Mouse (Mus musculus): ENCODE measurements around the gene Timm10. TPM values are rescaled to one million over a fixed set of nuclear protein-coding genes. Genes with fewer than 3 reads are reported as not detected.

The Timm10 gene
- total and polyA plus RNA-seq, 3 experiments, result 129 to 193 TPM; not detected in 1

DNA sequence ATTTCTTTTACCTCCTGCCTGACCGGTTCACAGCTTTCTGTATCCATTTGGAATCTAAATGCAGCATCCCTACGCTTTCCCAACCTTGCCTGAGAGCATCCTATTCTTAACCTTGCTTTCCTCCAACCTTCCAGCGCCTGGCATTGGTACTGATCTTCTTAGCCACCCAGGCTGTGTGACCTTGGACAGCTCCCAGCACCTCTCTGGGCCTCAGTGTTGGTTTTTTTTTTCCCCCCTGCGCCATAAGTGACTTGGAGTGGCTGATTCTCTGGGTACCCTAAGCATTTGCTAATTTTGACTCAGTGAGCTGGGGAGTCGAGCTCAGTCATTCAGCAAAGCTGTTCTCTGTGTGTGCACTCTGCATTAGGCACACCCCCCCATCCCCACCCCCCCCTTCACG lies 49.0 kb downstream of the Timm10 start:
- Histone ChIP-seq H3K36me3 (ENCODE audit: control insufficient read depth in 1 of 2, insufficient read depth in 2 of 2, low read length in 2 of 2) (no peaks in the 10 kb centered on the region), H3K27ac (ENCODE audit: control insufficient read depth, low read depth, low read length) (no peak overlapping the region), H3K9me3 (replicated peaks; ENCODE audit: insufficient read depth, low read length) (no peaks in the 10 kb centered on the region), H3K79me2 (ENCODE audit: control insufficient read depth, insufficient read depth, low read length, poor library complexity) (no peaks in the 10 kb centered on the region), H3K4me3 (ENCODE audit: control insufficient read depth in 1 of 2, insufficient read depth in 1 of 2, low read depth in 2 of 2, low read length in 2 of 2) (no peak overlapping the region), H3K9ac (ENCODE audit: control insufficient read depth, low read depth, low read length, poor library complexity, severe bottlenecking) (no peak overlapping the region), H3K4me1 (ENCODE audit: control insufficient read depth in 1 of 2, insufficient read depth in 2 of 2, low read length in 2 of 2) (0 out of 4 replicates have a peak, but pooled peaks cover 0 to 2% of the 10 kb centered on the region in 2 experiments), H3K27me3 (ENCODE audit: control insufficient read depth in 1 of 2, insufficient read depth in 2 of 2, low read length in 2 of 2) (no peaks in the 10 kb centered on the region)
- no peak for DNase-seq (ENCODE audit: low read depth, low spot score)
- no peak for TF ChIP-seq JUND (IDR thresholded peaks at IDR 0.05; ENCODE audit: low read depth, low read length)
- TF ChIP-seq GATA1 (IDR thresholded peaks at IDR 0.05; ENCODE audit: low read depth, low read length), result no peak
- no peak for TF ChIP-seq ZNF384 (IDR thresholded peaks at IDR 0.05; ENCODE audit: low read depth, low read length)
- TF ChIP-seq MAZ (IDR thresholded peaks at IDR 0.05; ENCODE audit: low read depth, low read length), result no peak
- no peak for TF ChIP-seq HCFC1 (IDR thresholded peaks at IDR 0.05; ENCODE audit: low read depth, low read length)

Other genes starting within 250 kb of the Timm10 start
- gene Ctnnd1, start 176.2 kb upstream of the Timm10 start, total RNA-seq (2012; rRNA removed), result 11.5 and 12.7 TPM in 2 replicates
- gene Ctnnd1, start 176.2 kb upstream of the Timm10 start, polyA plus RNA-seq (2012; ENCODE audit: insufficient read depth in 1 of 2, insufficient read length in 2 of 2, low read depth in 1 of 2, low replicate concordance in 2 of 2, missing spikeins in 1 of 2), result 10 to 100 TPM in 1 of 2 experiments, not detected in 1; 31.6 TPM
- 0.04 TPM in 1 of 2 replicates, not detected in the other for gene Btbd18, start 167.9 kb upstream of the Timm10 start, total RNA-seq (2012; rRNA removed)
- gene Btbd18, start 167.9 kb upstream of the Timm10 start, polyA plus RNA-seq (2012; ENCODE audit: insufficient read depth in 1 of 2, insufficient read length in 2 of 2, low read depth in 1 of 2, low replicate concordance in 2 of 2, missing spikeins in 1 of 2), result under 1 TPM in 1 of 2 experiments, not detected in 1; 0.07 TPM
- gene Selenoh, start 156.2 kb upstream of the Timm10 start, total RNA-seq (2012; rRNA removed), result 79.0 and 89.9 TPM in 2 replicates
- gene Selenoh, start 156.2 kb upstream of the Timm10 start, polyA plus RNA-seq (2012; ENCODE audit: insufficient read depth in 1 of 2, insufficient read length in 2 of 2, low read depth in 1 of 2, low replicate concordance in 2 of 2, missing spikeins in 1 of 2), result 10 to 100 TPM in 1 of 2 experiments, not detected in 1; 70.7 TPM
- gene Gm28635, start 149.0 kb upstream of the Timm10 start, total RNA-seq (2012; rRNA removed), result 0.19 TPM in 1 of 2 replicates, not detected in the other
- not detected for gene Gm28635, start 149.0 kb upstream of the Timm10 start, polyA plus RNA-seq (2012; ENCODE audit: insufficient read depth in 1 of 2, insufficient read length in 2 of 2, low read depth in 1 of 2, low replicate concordance in 2 of 2, missing spikeins in 1 of 2)
- 13.9 and 18.8 TPM in 2 replicates for gene Med19, start 148.6 kb upstream of the Timm10 start, total RNA-seq (2012; rRNA removed)
- 10 to 100 TPM in 1 of 2 experiments, not detected in 1; 26.0 TPM for gene Med19, start 148.6 kb upstream of the Timm10 start, polyA plus RNA-seq (2012; ENCODE audit: insufficient read depth in 1 of 2, insufficient read length in 2 of 2, low read depth in 1 of 2, low replicate concordance in 2 of 2, missing spikeins in 1 of 2)
- 54.2 and 66.8 TPM in 2 replicates for gene Tmx2, start 147.9 kb upstream of the Timm10 start, total RNA-seq (2012; rRNA removed)
- gene Tmx2, start 147.9 kb upstream of the Timm10 start, polyA plus RNA-seq (2012; ENCODE audit: insufficient read depth in 1 of 2, insufficient read length in 2 of 2, low read depth in 1 of 2, low replicate concordance in 2 of 2, missing spikeins in 1 of 2), result 10 to 100 TPM in 1 of 2 experiments, not detected in 1; 64.6 TPM
- gene Zdhhc5, start 111.8 kb upstream of the Timm10 start, total RNA-seq (2012; rRNA removed), result 26.4 and 29.3 TPM in 2 replicates
- 10 to 100 TPM in 1 of 2 experiments, not detected in 1; 42.9 TPM for gene Zdhhc5, start 111.8 kb upstream of the Timm10 start, polyA plus RNA-seq (2012; ENCODE audit: insufficient read depth in 1 of 2, insufficient read length in 2 of 2, low read depth in 1 of 2, low replicate concordance in 2 of 2, missing spikeins in 1 of 2)
- gene Clp1, start 99.6 kb upstream of the Timm10 start, total RNA-seq (2012; rRNA removed), result 27.1 and 29.1 TPM in 2 replicates
- 10 to 100 TPM in 1 of 2 experiments, not detected in 1; 29.8 TPM for gene Clp1, start 99.6 kb upstream of the Timm10 start, polyA plus RNA-seq (2012; ENCODE audit: insufficient read depth in 1 of 2, insufficient read length in 2 of 2, low read depth in 1 of 2, low replicate concordance in 2 of 2, missing spikeins in 1 of 2)
- not detected in 2 replicates for gene Ypel4, start 92.9 kb upstream of the Timm10 start, total RNA-seq (2012; rRNA removed)
- under 1 TPM in 1 of 2 experiments, not detected in 1; 0.06 TPM for gene Ypel4, start 92.9 kb upstream of the Timm10 start, polyA plus RNA-seq (2012; ENCODE audit: insufficient read depth in 1 of 2, insufficient read length in 2 of 2, low read depth in 1 of 2, low replicate concordance in 2 of 2, missing spikeins in 1 of 2)
- not detected in 2 replicates for gene Gm19426, start 83.3 kb upstream of the Timm10 start, total RNA-seq (2012; rRNA removed)
- not detected for gene Gm19426, start 83.3 kb upstream of the Timm10 start, polyA plus RNA-seq (2012; ENCODE audit: insufficient read depth in 1 of 2, insufficient read length in 2 of 2, low read depth in 1 of 2, low replicate concordance in 2 of 2, missing spikeins in 1 of 2)
- gene Serping1, start 51.6 kb upstream of the Timm10 start, total RNA-seq (2012; rRNA removed), result not detected in 2 replicates
- gene Serping1, start 51.6 kb upstream of the Timm10 start, polyA plus RNA-seq (2012; ENCODE audit: insufficient read depth in 1 of 2, insufficient read length in 2 of 2, low read depth in 1 of 2, low replicate concordance in 2 of 2, missing spikeins in 1 of 2), result not detected
- gene Ube2l6, start 28.2 kb upstream of the Timm10 start, total RNA-seq (2012; rRNA removed), result 8.8 and 17.5 TPM in 2 replicates
- gene Ube2l6, start 28.2 kb upstream of the Timm10 start, polyA plus RNA-seq (2012; ENCODE audit: insufficient read depth in 1 of 2, insufficient read length in 2 of 2, low read depth in 1 of 2, low replicate concordance in 2 of 2, missing spikeins in 1 of 2), result 10 to 100 TPM in 1 of 2 experiments, not detected in 1; 37.0 TPM
- not detected in 2 replicates for gene Smtnl1, start 4.3 kb upstream of the Timm10 start, total RNA-seq (2012; rRNA removed)
- gene Smtnl1, start 4.3 kb upstream of the Timm10 start, polyA plus RNA-seq (2012; ENCODE audit: insufficient read depth in 1 of 2, insufficient read length in 2 of 2, low read depth in 1 of 2, low replicate concordance in 2 of 2, missing spikeins in 1 of 2), result not detected
- gene Slc43a1, start 11.9 kb downstream of the Timm10 start, total RNA-seq (2012; rRNA removed), result 93.3 and 131 TPM in 2 replicates
- gene Slc43a1, start 11.9 kb downstream of the Timm10 start, polyA plus RNA-seq (2012; ENCODE audit: insufficient read depth in 1 of 2, insufficient read length in 2 of 2, low read depth in 1 of 2, low replicate concordance in 2 of 2, missing spikeins in 1 of 2), result 100 to 1,000 TPM in 1 of 2 experiments, 10 to 100 TPM in 1; 69.8 to 108 TPM
- gene Rtn4rl2, start 59.7 kb downstream of the Timm10 start, total RNA-seq (2012; rRNA removed), result 0.12 TPM in 1 of 2 replicates, not detected in the other
- 1 to 10 TPM in 1 of 2 experiments, not detected in 1; 1.1 TPM for gene Rtn4rl2, start 59.7 kb downstream of the Timm10 start, polyA plus RNA-seq (2012; ENCODE audit: insufficient read depth in 1 of 2, insufficient read length in 2 of 2, low read depth in 1 of 2, low replicate concordance in 2 of 2, missing spikeins in 1 of 2)
- 82.5 and 91.5 TPM in 2 replicates for gene Slc43a3, start 109.6 kb downstream of the Timm10 start, total RNA-seq (2012; rRNA removed)
- gene Slc43a3, start 109.6 kb downstream of the Timm10 start, polyA plus RNA-seq (2012; ENCODE audit: insufficient read depth in 1 of 2, insufficient read length in 2 of 2, low read depth in 1 of 2, low replicate concordance in 2 of 2, missing spikeins in 1 of 2), result 10 to 100 TPM in 1 of 2 experiments, not detected in 1; 90.6 TPM
- 0.42 TPM in 1 of 2 replicates, not detected in the other for gene Prg2, start 153.5 kb downstream of the Timm10 start, total RNA-seq (2012; rRNA removed)
- gene Prg2, start 153.5 kb downstream of the Timm10 start, polyA plus RNA-seq (2012; ENCODE audit: insufficient read depth in 1 of 2, insufficient read length in 2 of 2, low read depth in 1 of 2, low replicate concordance in 2 of 2, missing spikeins in 1 of 2), result under 1 TPM in 1 of 2 experiments, not detected in 1; 0.17 TPM
- not detected in 2 replicates for gene Prg3, start 161.2 kb downstream of the Timm10 start, total RNA-seq (2012; rRNA removed)
- not detected for gene Prg3, start 161.2 kb downstream of the Timm10 start, polyA plus RNA-seq (2012; ENCODE audit: insufficient read depth in 1 of 2, insufficient read length in 2 of 2, low read depth in 1 of 2, low replicate concordance in 2 of 2, missing spikeins in 1 of 2)
- 239 and 256 TPM in 2 replicates for gene Ssrp1, start 210.2 kb downstream of the Timm10 start, total RNA-seq (2012; rRNA removed)
- 100 to 1,000 TPM; 420 to 875 TPM for gene Ssrp1, start 210.2 kb downstream of the Timm10 start, polyA plus RNA-seq (2012; ENCODE audit: insufficient read depth in 1 of 2, insufficient read length in 2 of 2, low read depth in 1 of 2, low replicate concordance in 2 of 2, missing spikeins in 1 of 2)
- 0.26 TPM in 1 of 2 replicates, not detected in the other for gene P2rx3, start 210.5 kb downstream of the Timm10 start, total RNA-seq (2012; rRNA removed)
- under 1 TPM in 1 of 2 experiments, not detected in 1; 0.36 TPM for gene P2rx3, start 210.5 kb downstream of the Timm10 start, polyA plus RNA-seq (2012; ENCODE audit: insufficient read depth in 1 of 2, insufficient read length in 2 of 2, low read depth in 1 of 2, low replicate concordance in 2 of 2, missing spikeins in 1 of 2)
- gene Tnks1bp1, start 221.0 kb downstream of the Timm10 start, total RNA-seq (2012; rRNA removed), result 5.5 and 5.9 TPM in 2 replicates
- 1 to 10 TPM in 1 of 2 experiments, not detected in 1; 9.9 TPM for gene Tnks1bp1, start 221.0 kb downstream of the Timm10 start, polyA plus RNA-seq (2012; ENCODE audit: insufficient read depth in 1 of 2, insufficient read length in 2 of 2, low read depth in 1 of 2, low replicate concordance in 2 of 2, missing spikeins in 1 of 2)